Mouse (Mus musculus) spleen, adult 2 months (tissue): Measurements from ENCODE around the gene Fam169b.

Source experiments
- CTCF ChIP-seq: fragments of 200-500 bp; IDR thresholded peaks from 2 replicates; pipeline ENCODE4 v1.5.1; 2011; ENCODE audit warnings: mild to moderate bottlenecking, inconsistent platforms; ENCODE audit not compliant: insufficient read depth, insufficient read length, insufficient replicate concordance; ENCODE audit errors: extremely low read depth
- POLR2A ChIP-seq: fragments of 200-500 bp; IDR thresholded peaks from 2 replicates; pipeline ENCODE4 v1.6.1; 2011; ENCODE audit warnings: low read depth, low read length, inconsistent platforms

GRCm38 (mm10) chr7:68318979-68319378 is 45.3 kb downstream of the Fam169b start:
- TF ChIP-seq POLR2A, result no peak
- no peak for TF ChIP-seq CTCF
